Mouse (Mus musculus): Measurements from ENCODE around the gene Wdr1. TPM values are rescaled to one million over a fixed set of nuclear protein-coding genes. Genes with fewer than 3 reads are reported as not detected.

Gene Wdr1
- total RNA-seq, 2 experiments from 2014 or later: 137 to 146 TPM

Other genes with a start within 250 kb of the Wdr1 start
- gene Drd5, start 243.9 kb downstream of the Wdr1 start, total RNA-seq (2021): not detected
- 1 to 10 TPM; 1.2 to 1.5 TPM for gene Slc2a9, start 60.1 kb downstream of the Wdr1 start, total RNA-seq (2021)
- 1 to 10 TPM; 5.1 to 7.2 TPM for gene Zfp518b, start 121.6 kb upstream of the Wdr1 start, total RNA-seq (2021)

Measured in gastrocnemius, postnatal 10 days (tissue).